Mouse (Mus musculus) MEL (cell line): ENCODE results near the gene Ddo.

Experiments
- CTCF ChIP-seq, 3 experiments: IDR thresholded peaks in 2 of 3; conservative IDR thresholded peaks in 1 of 3; 2 replicates each; pipeline ENCODE4 v1.5.1; 2011 to 2012; ENCODE audit warnings: low read length in 3 of 3, low read depth in 2 of 3, mild to moderate bottlenecking in 2 of 3, improper control_type of control experiment in 1 of 3, inconsistent platforms in 1 of 3, mixed read lengths in 1 of 3, moderate library complexity in 1 of 3; ENCODE audit not compliant: control insufficient read depth in 1 of 3, insufficient read depth in 1 of 3, poor library complexity in 1 of 3, severe bottlenecking in 1 of 3
- ELF1 ChIP-seq: IDR thresholded peaks from 2 replicates; pipeline ENCODE4 v1.6.1; 2014; ENCODE audit warnings: low read depth, mild to moderate bottlenecking, inconsistent platforms, low read length, improper control_type of control experiment, moderate library complexity
- MAFK ChIP-seq: IDR thresholded peaks from 2 replicates; pipeline ENCODE4 v1.6.1; 2011; ENCODE audit warnings: low read depth, mild to moderate bottlenecking, low read length, improper control_type of control experiment, borderline replicate concordance

DNA sequence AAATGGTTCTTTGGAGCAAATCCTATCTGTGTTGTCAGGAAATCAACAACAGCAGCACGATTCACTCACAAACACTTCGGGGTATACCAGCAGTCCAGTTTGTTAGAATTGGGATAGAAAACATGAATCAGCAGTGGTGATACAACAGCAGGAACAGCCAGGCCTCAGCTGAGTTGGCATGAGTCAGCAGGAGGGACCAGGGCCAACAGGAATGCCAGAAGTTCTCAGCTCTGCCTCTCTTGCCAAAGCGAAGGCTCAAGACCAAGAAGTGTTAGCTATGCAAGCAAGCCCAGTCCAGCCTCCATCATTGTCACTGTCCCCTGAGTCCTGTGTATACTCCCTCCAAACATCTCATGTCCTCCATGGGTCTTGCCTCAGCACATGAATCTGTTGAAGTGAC, 32.6 kb upstream of the Ddo start:
- TF ChIP-seq MAFK (no peak), CTCF (IDR thresholded peaks at IDR 0.05 in 2 of 3, conservative IDR thresholded peaks at IDR 0.05 in 1 of 3; ENCODE audit: control insufficient read depth in 1 of 3, insufficient read depth in 1 of 3, low read depth in 2 of 3, low read length in 3 of 3, poor library complexity in 1 of 3, severe bottlenecking in 1 of 3) (no peak), ELF1 (no peak)
